Mouse (Mus musculus): ENCODE measurements at regions not wholly inside any gene's neighbourhood (a gene's known extent, or its start where the extent isn't known, plus 50 kb on each side); places are given as distances from the start of the nearest gene placed in this dataset.

GRCm38 (mm10) chr10:95622879-95623517 is 50.3 kb downstream of the Anapc15-ps start:
- Histone ChIP-seq H3K4me3 (ENCODE audit: low read depth, low read length) (no peak overlapping the region), H3K4me2 (ENCODE audit: low read depth, low read length, severe bottlenecking) (no peak overlapping the region), H3K9ac (ENCODE audit: low read length) (no peak overlapping the region), H3K9me3 (ENCODE audit: control insufficient read depth, low read length) (no peaks in the 10 kb centered on the region), H3K4me1 (replicated peaks; ENCODE audit: control insufficient read depth, insufficient read depth, low read length) (peaks cover 8% of the 10 kb centered on the region; the same call in 1 of the 2 replicates), H3K27me3 (ENCODE audit: control insufficient read depth, insufficient read depth, low read length) (no peaks in the 10 kb centered on the region), H3K27ac (ENCODE audit: low read depth, low read length) (no peak overlapping the region), H3K36me3 (ENCODE audit: control insufficient read depth, insufficient read depth, low read length) (no peaks in the 10 kb centered on the region)
- DNase-seq (ENCODE audit: low spot score) (no peak), ATAC-seq (replicated peaks; ENCODE audit: low FRiP score) (0 out of 2 replicates have a peak, but pooled peaks have one; percentile 14)
- WGBS: 18% methylated on average over 2 of the region's 2 CpGs

GRCm38 (mm10) chr10:95620796-95621195 is 52.5 kb downstream of the Anapc15-ps start:
- no peak overlapping the region for H3K27ac ChIP-seq (ENCODE audit: low read depth, low read length)
- no peak for ATAC-seq (replicated peaks; ENCODE audit: low FRiP score)
- WGBS: 85% methylated on average over 3 of the region's 3 CpGs

GRCm38 (mm10) chr10:95619601-95620000 is 53.6 kb downstream of the Anapc15-ps start:
- 20% methylated on average over 10 of the region's 10 CpGs for WGBS
- H3K27ac ChIP-seq (ENCODE audit: low read depth, low read length): peak overlapping the region; percentile 66
- peaks cover 8% of the 10 kb centered on the region; the same call in 1 of the 2 replicates for H3K4me1 ChIP-seq (replicated peaks; ENCODE audit: control insufficient read depth, insufficient read depth, low read length)
- H3K36me3 ChIP-seq (ENCODE audit: control insufficient read depth, insufficient read depth, low read length): no peaks in the 10 kb centered on the region
- no peak overlapping the region for H3K4me3 ChIP-seq (ENCODE audit: low read depth, low read length)
- H3K4me2 ChIP-seq (ENCODE audit: low read depth, low read length, severe bottlenecking): peak overlapping the region; percentile 29; the same call in 1 of the 2 replicates
- H3K27me3 ChIP-seq (ENCODE audit: control insufficient read depth, insufficient read depth, low read length): no peaks in the 10 kb centered on the region
- no peaks in the 10 kb centered on the region for H3K9me3 ChIP-seq (ENCODE audit: control insufficient read depth, low read length)
- H3K9ac ChIP-seq (ENCODE audit: low read length): no peak overlapping the region; the same call in 1 of the 2 replicates
- ATAC-seq (replicated peaks; ENCODE audit: low FRiP score): peak; percentile 81
- DNase-seq (ENCODE audit: low spot score): peak; percentile 64

More at GRCm38 (mm10) chr10:95620796-95621195, 52.5 kb downstream of the Anapc15-ps start:
- H3K27me3 ChIP-seq (ENCODE audit: control insufficient read depth, insufficient read depth, low read length): no peaks in the 10 kb centered on the region
- H3K36me3 ChIP-seq (ENCODE audit: control insufficient read depth, insufficient read depth, low read length): no peaks in the 10 kb centered on the region
- no peaks in the 10 kb centered on the region for H3K9me3 ChIP-seq (ENCODE audit: control insufficient read depth, low read length)
- DNase-seq (ENCODE audit: low spot score): no peak
- no peak overlapping the region for H3K9ac ChIP-seq (ENCODE audit: low read length)
- no peak overlapping the region for H3K4me2 ChIP-seq (ENCODE audit: low read depth, low read length, severe bottlenecking)
- H3K4me3 ChIP-seq (ENCODE audit: low read depth, low read length): no peak overlapping the region
- peaks cover 8% of the 10 kb centered on the region; the same call in 1 of the 2 replicates for H3K4me1 ChIP-seq (replicated peaks; ENCODE audit: control insufficient read depth, insufficient read depth, low read length)

GRCm38 (mm10) chr10:95618451-95619079 is 54.6 kb upstream of the Nudt4 start:
- no peaks in the 10 kb centered on the region for H3K27me3 ChIP-seq (ENCODE audit: control insufficient read depth, insufficient read depth, low read length)
- H3K4me2 ChIP-seq (ENCODE audit: low read depth, low read length, severe bottlenecking): no peak overlapping the region
- H3K36me3 ChIP-seq (ENCODE audit: control insufficient read depth, insufficient read depth, low read length): no peaks in the 10 kb centered on the region
- H3K27ac ChIP-seq (ENCODE audit: low read depth, low read length): 0 out of 2 replicates have a peak overlapping the region, but pooled peaks have one; percentile 18
- peaks cover 8% of the 10 kb centered on the region; the same call in 1 of the 2 replicates for H3K4me1 ChIP-seq (replicated peaks; ENCODE audit: control insufficient read depth, insufficient read depth, low read length)
- no peak for ATAC-seq (replicated peaks; ENCODE audit: low FRiP score)
- 64% methylated on average over 9 of the region's 9 CpGs for WGBS
- H3K9ac ChIP-seq (ENCODE audit: low read length): no peak overlapping the region
- no peak for DNase-seq (ENCODE audit: low spot score)
- H3K4me3 ChIP-seq (ENCODE audit: low read depth, low read length): no peak overlapping the region
- H3K9me3 ChIP-seq (ENCODE audit: control insufficient read depth, low read length): no peaks in the 10 kb centered on the region

GRCm38 (mm10) chr10:95616821-95617220 is 52.9 kb upstream of the Nudt4 start:
- Histone ChIP-seq H3K4me1 (replicated peaks; ENCODE audit: control insufficient read depth, insufficient read depth, low read length) (peaks cover 6% of the 10 kb centered on the region; the same call in 1 of the 2 replicates), H3K9ac (ENCODE audit: low read length) (no peak overlapping the region), H3K27ac (ENCODE audit: low read depth, low read length) (no peak overlapping the region), H3K36me3 (ENCODE audit: control insufficient read depth, insufficient read depth, low read length) (no peaks in the 10 kb centered on the region), H3K4me3 (ENCODE audit: low read depth, low read length) (no peak overlapping the region), H3K9me3 (ENCODE audit: control insufficient read depth, low read length) (no peaks in the 10 kb centered on the region), H3K27me3 (ENCODE audit: control insufficient read depth, insufficient read depth, low read length) (no peaks in the 10 kb centered on the region), H3K4me2 (ENCODE audit: low read depth, low read length, severe bottlenecking) (no peak overlapping the region)
- DNase-seq (ENCODE audit: low spot score) (no peak), ATAC-seq (replicated peaks; ENCODE audit: low FRiP score) (no peak)
- WGBS: 85% methylated on average over 5 of the region's 5 CpGs

- no peak for ATAC-seq (replicated peaks; ENCODE audit: low FRiP score)
- no peak for DNase-seq (ENCODE audit: low spot score)
Measured at GRCm38 (mm10) chr10:95615849-95616650, 52.1 kb upstream of the Nudt4 start.

More at GRCm38 (mm10) chr10:95615849-95616650, 52.1 kb upstream of the Nudt4 start:
- 72% methylated on average over 25 of the region's 25 CpGs for WGBS
- Histone ChIP-seq H3K9ac (ENCODE audit: low read length) (no peak overlapping the region), H3K9me3 (ENCODE audit: control insufficient read depth, low read length) (no peaks in the 10 kb centered on the region), H3K27me3 (ENCODE audit: control insufficient read depth, insufficient read depth, low read length) (no peaks in the 10 kb centered on the region), H3K4me3 (ENCODE audit: low read depth, low read length) (no peak overlapping the region), H3K4me1 (replicated peaks; ENCODE audit: control insufficient read depth, insufficient read depth, low read length) (peaks cover 6% of the 10 kb centered on the region; the same call in 1 of the 2 replicates), H3K4me2 (ENCODE audit: low read depth, low read length, severe bottlenecking) (no peak overlapping the region), H3K27ac (ENCODE audit: low read depth, low read length) (no peak overlapping the region), H3K36me3 (ENCODE audit: control insufficient read depth, insufficient read depth, low read length) (no peaks in the 10 kb centered on the region)
